Mouse (Mus musculus): ENCODE results near the gene Nt5dc2.

DNA sequence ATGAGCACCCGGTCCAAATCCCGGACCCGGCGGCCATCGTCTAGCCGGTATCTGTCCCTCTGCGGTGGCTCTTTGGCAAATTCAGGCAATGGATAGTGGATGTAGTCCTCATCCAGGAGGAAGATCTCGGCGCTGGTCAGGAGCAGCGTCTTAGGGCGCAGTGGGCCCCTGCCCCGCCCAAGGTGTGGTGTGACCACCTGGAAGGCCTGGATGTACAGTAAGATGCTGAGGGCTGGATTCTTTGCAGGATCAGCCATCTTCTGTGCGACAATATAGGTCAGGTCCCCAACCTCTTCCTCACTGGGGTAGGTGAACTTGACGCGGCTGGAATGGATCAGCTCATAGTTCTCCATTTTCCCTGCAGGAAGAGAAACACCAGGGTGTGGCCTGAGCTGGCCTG is 41.0 kb downstream of the Nt5dc2 start:
- no peak for TF ChIP-seq CTCF (IDR thresholded peaks at IDR 0.05; ENCODE audit: low read depth)
- TF ChIP-seq EP300 (IDR thresholded peaks at IDR 0.05; ENCODE audit: low read depth), result no peak

Measured in liver, postnatal 0 days (tissue).